Mouse (Mus musculus) heart, postnatal 0 days (tissue): ENCODE measurements around the gene E130114P18Rik.

Experiments used
- CTCF ChIP-seq: IDR thresholded peaks from 2 replicates; pipeline ENCODE4 v1.5.1; 2016; ENCODE audit warnings: antibody characterized with exemption, control low read depth, low read depth
- EP300 ChIP-seq: IDR thresholded peaks from 2 replicates; pipeline ENCODE4 v1.6.1; 2016; ENCODE audit warnings: antibody characterized with exemption, low read depth

- TF ChIP-seq CTCF (no peak), EP300 (no peak)
These were observed 11.8 kb downstream of the E130114P18Rik start for GRCm38 (mm10) chr4:97766100-97766499.
